In the genomic region with DNA sequence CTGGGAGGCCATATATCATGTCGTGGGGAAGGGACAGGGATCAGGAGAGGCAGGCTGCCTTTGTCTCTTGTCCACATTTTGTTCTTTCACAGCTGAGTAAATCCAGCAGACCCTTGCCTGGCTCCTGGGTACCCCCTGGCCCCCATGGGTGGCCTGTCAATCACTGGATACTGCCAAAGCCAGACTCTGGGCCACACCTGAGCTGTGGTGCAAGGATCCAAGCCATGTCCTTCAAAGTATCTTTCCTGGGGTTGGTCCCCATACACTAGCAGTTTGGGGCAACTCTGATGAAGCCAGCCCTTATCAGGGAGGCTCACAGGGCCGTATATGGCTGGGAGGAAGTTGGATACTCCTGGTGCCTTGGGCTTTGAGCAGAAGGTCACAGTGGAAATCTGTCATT, we compare ENCODE assay signal across 10 mouse cellular contexts. TPM values are rescaled to one million over a fixed set of nuclear protein-coding genes. Genes with fewer than 3 reads are reported as not detected.
DNase-seq lines count a peak whose midpoint lies in the region; ATAC-seq lines count a peak whose summit lies in the region.
"Had no signal": no experiment of that assay in that cellular context is flagged by ENCODE, and none has a peak within 500 bp of the region (broad histone marks: within the 10 kb centered on the region; RNA-seq: fewer than 3 reads in every experiment).

No protein-coding gene starts in this region.

- no peaks in the 10 kb centered on the region for H3K27me3 ChIP-seq in kidney, embryonic 16.5 days (ENCODE audit: insufficient read depth, low read length)
- H3K27me3 ChIP-seq in forebrain, embryonic 10.5 days (ENCODE audit: poor library complexity, severe bottlenecking): no peaks in the 10 kb centered on the region
- H3K27me3 ChIP-seq in hindbrain, embryonic 13.5 days: no peaks in the 10 kb centered on the region
- H3K27me3 ChIP-seq in midbrain, embryonic 16.5 days (ENCODE audit: control insufficient read depth, insufficient read depth, low read depth, low read length): no peaks in the 10 kb centered on the region

- no peak overlapping the region for H3K4me3 ChIP-seq in kidney, embryonic 16.5 days (ENCODE audit: low read length)
- H3K4me3 ChIP-seq in forebrain, embryonic 10.5 days: peak overlapping the region; percentile 62; the same call in 1 of the 2 replicates
- peak overlapping the region; percentile 55 for H3K4me3 ChIP-seq in hindbrain, embryonic 13.5 days
- peak overlapping the region; percentile 41 for H3K4me3 ChIP-seq in midbrain, embryonic 16.5 days (ENCODE audit: low read depth, low read length)

- no peak for ATAC-seq in kidney, embryonic 16.5 days (ENCODE audit: low FRiP score, low TSS enrichment)
- ATAC-seq in hindbrain, embryonic 13.5 days (ENCODE audit: low FRiP score): no peak
- ATAC-seq in midbrain, embryonic 16.5 days: no peak

- no peak overlapping the region for H3K4me2 ChIP-seq in kidney, embryonic 16.5 days (replicated peaks; ENCODE audit: low read depth, low read length)
- peak overlapping the region; percentile 71 for H3K4me2 ChIP-seq in hindbrain, embryonic 13.5 days
- H3K4me2 ChIP-seq in midbrain, embryonic 16.5 days (ENCODE audit: low read length): peak overlapping the region; percentile 73

- peaks cover 62% of the 10 kb centered on the region for H3K4me1 ChIP-seq in kidney, embryonic 16.5 days (ENCODE audit: insufficient read depth, low read length)
- H3K4me1 ChIP-seq in forebrain, embryonic 10.5 days: peaks cover 91% of the 10 kb centered on the region
- H3K4me1 ChIP-seq in hindbrain, embryonic 13.5 days (replicated peaks): peaks cover 81% of the 10 kb centered on the region
- peaks cover 57% of the 10 kb centered on the region for H3K4me1 ChIP-seq in midbrain, embryonic 16.5 days (ENCODE audit: control insufficient read depth, insufficient read depth, low read length)

- H3K36me3 ChIP-seq in kidney, embryonic 16.5 days (ENCODE audit: insufficient read depth, low read length): 0 out of 2 replicates have a peak, but pooled peaks cover 2% of the 10 kb centered on the region
- H3K36me3 ChIP-seq in forebrain, embryonic 10.5 days (replicated peaks): peaks cover 38% of the 10 kb centered on the region
- peaks cover 17% of the 10 kb centered on the region for H3K36me3 ChIP-seq in hindbrain, embryonic 13.5 days
- H3K36me3 ChIP-seq in midbrain, embryonic 16.5 days (ENCODE audit: control insufficient read depth, insufficient read depth, low read length): peaks cover 4% of the 10 kb centered on the region

- DNase-seq in kidney, adult 8-10 months: no peak
- no peak for DNase-seq in forebrain, embryonic 10.5 days (ENCODE audit: extremely low spot score, low spot score)
- DNase-seq in frontal cortex, postnatal 36 days (ENCODE audit: low spot score in 2 of 2): no peak
- no peak for DNase-seq in cerebellum, adult 11-12 months
- no peak for DNase-seq in right cerebral cortex, adult 18-20 months
- DNase-seq: adrenal gland, postnatal 36 days; right cerebral cortex, postnatal 25 days had no signal

- no peak overlapping the region for H3K9ac ChIP-seq in kidney, embryonic 16.5 days (replicated peaks; ENCODE audit: low read length)
- H3K9ac ChIP-seq in hindbrain, embryonic 13.5 days: peak overlapping the region; percentile 91
- peak overlapping the region; percentile 83 for H3K9ac ChIP-seq in midbrain, embryonic 16.5 days (ENCODE audit: low read depth, low read length)

- peak overlapping the region; percentile 48; the same call in 1 of the 2 replicates for H3K27ac ChIP-seq in kidney, embryonic 16.5 days (ENCODE audit: low read length)
- peak overlapping the region; percentile 96 for H3K27ac ChIP-seq in forebrain, embryonic 10.5 days
- peak overlapping the region; percentile 99 for H3K27ac ChIP-seq in hindbrain, embryonic 13.5 days
- peak overlapping the region; percentile 95 for H3K27ac ChIP-seq in midbrain, embryonic 16.5 days (ENCODE audit: low read length)

- WGBS in kidney, embryonic 16.5 days: 52% methylated on average over 2 of the region's 2 CpGs
- 61% methylated on average over 2 of the region's 2 CpGs for WGBS in forebrain, embryonic 10.5 days
- WGBS in hindbrain, embryonic 13.5 days: 22% methylated on average over 2 of the region's 2 CpGs
- WGBS in midbrain, embryonic 16.5 days: 29% methylated on average over 2 of the region's 2 CpGs

- no peaks in the 10 kb centered on the region for H3K9me3 ChIP-seq in kidney, embryonic 16.5 days (ENCODE audit: low read length)
- H3K9me3 ChIP-seq in forebrain, embryonic 10.5 days: no peaks in the 10 kb centered on the region
- H3K9me3 ChIP-seq in hindbrain, embryonic 13.5 days: no peaks in the 10 kb centered on the region
- no peaks in the 10 kb centered on the region for H3K9me3 ChIP-seq in midbrain, embryonic 16.5 days (replicated peaks; ENCODE audit: control insufficient read depth, low read length, poor library complexity, severe bottlenecking)

RNA-seq across cellular contexts. Expression of gene Adgrg3, which starts 19.1 kb away (rescaled TPM):
- polyA plus RNA-seq in kidney, embryonic 16.5 days (2015; fragmentation: Nextera tagmentation; extraction: Ambion mirVana): 5.0 and 5.1 TPM in 2 replicates
- polyA plus RNA-seq in forebrain, embryonic 10.5 days (2016; fragmentation: Nextera tagmentation; extraction: Ambion mirVana): 4.9 and 5.2 TPM in 2 replicates
- polyA plus RNA-seq in hindbrain, embryonic 13.5 days (2015; fragmentation: Nextera tagmentation; extraction: Ambion mirVana): 1.3 and 1.6 TPM in 2 replicates
- polyA plus RNA-seq in midbrain, embryonic 16.5 days (2015; fragmentation: Nextera tagmentation; extraction: Ambion mirVana): 0.56 and 0.64 TPM in 2 replicates

RNA-seq across cellular contexts. Expression of gene Adgrg1, which starts 23.9 kb away (rescaled TPM):
- 66.2 and 67.8 TPM in 2 replicates for polyA plus RNA-seq in kidney, embryonic 16.5 days (2015; fragmentation: Nextera tagmentation; extraction: Ambion mirVana)
- 94.8 and 107 TPM in 2 replicates for polyA plus RNA-seq in forebrain, embryonic 10.5 days (2016; fragmentation: Nextera tagmentation; extraction: Ambion mirVana)
- polyA plus RNA-seq in hindbrain, embryonic 13.5 days (2015; fragmentation: Nextera tagmentation; extraction: Ambion mirVana): 158 and 162 TPM in 2 replicates
- 147 and 153 TPM in 2 replicates for polyA plus RNA-seq in midbrain, embryonic 16.5 days (2015; fragmentation: Nextera tagmentation; extraction: Ambion mirVana)

RNA-seq across cellular contexts. Expression of gene Drc7, which starts 56.5 kb away (rescaled TPM):
- polyA plus RNA-seq in kidney, embryonic 16.5 days (2015; fragmentation: Nextera tagmentation; extraction: Ambion mirVana): 0.05 TPM in 1 of 2 replicates, not detected in the other
- polyA plus RNA-seq in forebrain, embryonic 10.5 days (2016; fragmentation: Nextera tagmentation; extraction: Ambion mirVana): 0.18 and 0.24 TPM in 2 replicates
- polyA plus RNA-seq in hindbrain, embryonic 13.5 days (2015; fragmentation: Nextera tagmentation; extraction: Ambion mirVana): 1.7 and 2.3 TPM in 2 replicates
- polyA plus RNA-seq in midbrain, embryonic 16.5 days (2015; fragmentation: Nextera tagmentation; extraction: Ambion mirVana): 2.4 and 2.5 TPM in 2 replicates

Comparison
In these comparisons a context has a peak if more than half of its experiments do, and no peak if none do; other contexts are left out.
1. H3K27ac ChIP-seq: peak in every context shown above with its lines; median percentile 99 in hindbrain, embryonic 13.5 days; 96 in forebrain, embryonic 10.5 days; 95 in midbrain, embryonic 16.5 days; 48 in kidney, embryonic 16.5 days.